8 mouse cellular contexts compared by ENCODE assay signal in genomic region chrX:136868061-136869040, GRCm38 (mm10). TPM values are rescaled to one million over a fixed set of nuclear protein-coding genes. Genes with fewer than 3 reads are reported as not detected.
DNase-seq lines count a peak whose midpoint lies in the region; ATAC-seq and TF ChIP-seq lines count a peak whose summit lies in the region.

Rab9b (minus strand) TSS chrX:136868755.

- TF ChIP-seq POLR2A in heart, adult 2 months (IDR thresholded peaks at IDR 0.05; ENCODE audit: insufficient read depth, low read depth, low read length), result no peak

- TF ChIP-seq EP300 in heart, adult 2 months (IDR thresholded peaks at IDR 0.05; ENCODE audit: insufficient read depth, low read depth, low read length), result no peak

- peak within 1 kb of the TSS; percentile 60 for H3K9ac ChIP-seq in heart, adult 2 months (ENCODE audit: low read depth, low read length)
- peak within 1 kb of the TSS; percentile 58 for H3K9ac ChIP-seq in embryonic facial prominence, embryonic 13.5 days
- H3K9ac ChIP-seq in hindbrain, embryonic 14.5 days, result peak within 1 kb of the TSS; percentile 74
- peak within 1 kb of the TSS; percentile 79 for H3K9ac ChIP-seq in midbrain, embryonic 16.5 days (ENCODE audit: low read depth, low read length)

- no peak for TF ChIP-seq CTCF in heart, adult 2 months (IDR thresholded peaks at IDR 0.05)

- H3K27me3 ChIP-seq in heart, adult 2 months (ENCODE audit: control insufficient read depth, insufficient read depth, low read length), result no peaks in the 10 kb centered on the region
- peaks cover 24% of the 10 kb centered on the region; the same call in 1 of the 2 replicates for H3K27me3 ChIP-seq in embryonic facial prominence, embryonic 13.5 days
- H3K27me3 ChIP-seq in hindbrain, embryonic 14.5 days (ENCODE audit: control insufficient read depth, insufficient read depth, low read length), result no peaks in the 10 kb centered on the region
- H3K27me3 ChIP-seq in midbrain, embryonic 16.5 days (ENCODE audit: control insufficient read depth, insufficient read depth, low read depth, low read length), result no peaks in the 10 kb centered on the region

- peak within 1 kb of the TSS; percentile 68 for H3K4me2 ChIP-seq in embryonic facial prominence, embryonic 13.5 days
- H3K4me2 ChIP-seq in hindbrain, embryonic 14.5 days (replicated peaks), result peak within 1 kb of the TSS; percentile 53
- peak within 1 kb of the TSS; percentile 54 for H3K4me2 ChIP-seq in midbrain, embryonic 16.5 days (ENCODE audit: low read length)

- DNase-seq in heart, adult 2 months, result peak; percentile 2 to 15
- no peak for DNase-seq in heart, adult 8-10 months (ENCODE audit: low spot score)
- DNase-seq in adrenal gland, postnatal 14 days, result peak; percentile 40
- DNase-seq in hindbrain, embryonic 14.5 days (ENCODE audit: low spot score), result peak; percentile 66
- DNase-seq in left cerebral cortex, postnatal 25 days (ENCODE audit: low spot score in 2 of 2), result peak; percentile 43 to 64
- DNase-seq in spleen, postnatal 14 days (ENCODE audit: low spot score in 2 of 2), result no peak

- no peaks in the 10 kb centered on the region for H3K9me3 ChIP-seq in embryonic facial prominence, embryonic 13.5 days
- no peaks in the 10 kb centered on the region for H3K9me3 ChIP-seq in hindbrain, embryonic 14.5 days (ENCODE audit: control insufficient read depth, low read length)
- no peaks in the 10 kb centered on the region for H3K9me3 ChIP-seq in midbrain, embryonic 16.5 days (replicated peaks; ENCODE audit: control insufficient read depth, low read length, poor library complexity, severe bottlenecking)

- H3K4me1 ChIP-seq in heart, adult 2 months (ENCODE audit: control insufficient read depth, insufficient read depth, low read length), result no peaks in the 10 kb centered on the region
- H3K4me1 ChIP-seq in embryonic facial prominence, embryonic 13.5 days, result no peaks in the 10 kb centered on the region
- no peaks in the 10 kb centered on the region for H3K4me1 ChIP-seq in hindbrain, embryonic 14.5 days (replicated peaks; ENCODE audit: control insufficient read depth, insufficient read depth, low read length)
- H3K4me1 ChIP-seq in midbrain, embryonic 16.5 days (ENCODE audit: control insufficient read depth, insufficient read depth, low read length), result no peaks in the 10 kb centered on the region

- no peak for ATAC-seq in embryonic facial prominence, embryonic 13.5 days (ENCODE audit: insufficient number of reproducible peaks, insufficient read depth, low FRiP score, low TSS enrichment, low read depth)
- peak; percentile 93 for ATAC-seq in hindbrain, embryonic 14.5 days (ENCODE audit: low FRiP score)
- peak; percentile 94 for ATAC-seq in midbrain, embryonic 16.5 days

- no peaks in the 10 kb centered on the region for H3K79me2 ChIP-seq in heart, adult 2 months (replicated peaks; ENCODE audit: control insufficient read depth, insufficient read depth, low read length)

- 16% methylated on average over 36 of the region's 36 CpGs for WGBS in heart, adult 2 months
- WGBS in embryonic facial prominence, embryonic 13.5 days, result 19% methylated on average over 36 of the region's 36 CpGs
- WGBS in hindbrain, embryonic 14.5 days, result 20% methylated on average over 32 of the region's 36 CpGs
- 20% methylated on average over 26 of the region's 36 CpGs for WGBS in midbrain, embryonic 16.5 days

- peak within 1 kb of the TSS; percentile 22; the same call in 1 of the 2 replicates for H3K4me3 ChIP-seq in heart, adult 2 months
- peak within 1 kb of the TSS; percentile 52 for H3K4me3 ChIP-seq in embryonic facial prominence, embryonic 13.5 days
- H3K4me3 ChIP-seq in hindbrain, embryonic 14.5 days (replicated peaks; ENCODE audit: low read length), result peak within 1 kb of the TSS; percentile 60
- H3K4me3 ChIP-seq in midbrain, embryonic 16.5 days (ENCODE audit: low read depth, low read length), result peak within 1 kb of the TSS; percentile 63

- no peak within 1 kb of the TSS for H3K27ac ChIP-seq in heart, adult 2 months
- H3K27ac ChIP-seq in embryonic facial prominence, embryonic 13.5 days, result no peak within 1 kb of the TSS
- H3K27ac ChIP-seq in hindbrain, embryonic 14.5 days, result peak within 1 kb of the TSS; percentile 83
- H3K27ac ChIP-seq in midbrain, embryonic 16.5 days (ENCODE audit: low read length), result peak within 1 kb of the TSS; percentile 90

- intact Hi-C loops in heart, adult 2 months (cut with DNase I), result no loop called here
- intact Hi-C loops in left cerebral cortex, postnatal 25 days (cut with DNase I), result no loop called here

- H3K36me3 ChIP-seq in heart, adult 2 months (ENCODE audit: control insufficient read depth, insufficient read depth, low read length), result no peaks in the 10 kb centered on the region
- H3K36me3 ChIP-seq in embryonic facial prominence, embryonic 13.5 days, result no peaks in the 10 kb centered on the region
- no peaks in the 10 kb centered on the region for H3K36me3 ChIP-seq in hindbrain, embryonic 14.5 days (replicated peaks; ENCODE audit: control insufficient read depth, insufficient read depth)
- H3K36me3 ChIP-seq in midbrain, embryonic 16.5 days (ENCODE audit: control insufficient read depth, insufficient read depth, low read length), result no peaks in the 10 kb centered on the region

RNA-seq across cellular contexts. Expression of gene Rab9b, which starts in this region (rescaled TPM):
- under 1 TPM; 0.07 to 0.26 TPM for total RNA-seq in heart, adult 2 months (2021)
- polyA plus RNA-seq in heart, adult 2 months (2012; rRNA removed), result 0.14 and 0.20 TPM in 2 replicates
- under 1 TPM; 0.06 to 0.41 (median 0.20) TPM for total RNA-seq in heart, adult 8-10 months (2022)
- 0.56 and 0.68 TPM in 2 replicates for total RNA-seq in adrenal gland, postnatal 14 days (2021)
- 0.31 and 0.56 TPM in 2 replicates for polyA plus RNA-seq in embryonic facial prominence, embryonic 13.5 days (2015; fragmentation: Nextera tagmentation; extraction: Ambion mirVana)
- polyA plus RNA-seq in hindbrain, embryonic 14.5 days (2014; fragmentation: Nextera tagmentation; extraction: Ambion mirVana), result 23.8 and 25.8 TPM in 2 replicates
- 10 to 100 TPM; 15.2 to 19.8 TPM for total RNA-seq in left cerebral cortex, postnatal 25 days (2021)
- 29.6 and 29.9 TPM in 2 replicates for polyA plus RNA-seq in midbrain, embryonic 16.5 days (2015; fragmentation: Nextera tagmentation; extraction: Ambion mirVana)

Comparison
In these comparisons a context has a peak if more than half of its experiments do, and no peak if none do; other contexts are left out.
1. RNA of gene Rab9b (polyA plus RNA-seq): 29.6 to 29.9 TPM in midbrain, embryonic 16.5 days and 23.8 to 25.8 TPM in hindbrain, embryonic 14.5 days; 0.31 to 0.56 TPM in embryonic facial prominence, embryonic 13.5 days and 0.14 to 0.20 TPM in heart, adult 2 months; every median in the first group is over 10 times any median in the second.
2. Peak in DNase-seq, H3K4me3 ChIP-seq and H3K9ac ChIP-seq in heart, adult 2 months; RNA of the gene not detected or under 1 TPM.
3. Peak in DNase-seq in adrenal gland, postnatal 14 days; RNA of the gene not detected or under 1 TPM.
4. DNase-seq: peak in hindbrain, embryonic 14.5 days (single experiment) and left cerebral cortex, postnatal 25 days (2 of 2); none in heart, adult 8-10 months (single experiment) and spleen, postnatal 14 days (0 of 2).
5. H3K27ac ChIP-seq: peak in hindbrain, embryonic 14.5 days (single experiment) and midbrain, embryonic 16.5 days (single experiment); none in heart, adult 2 months (single experiment) and embryonic facial prominence, embryonic 13.5 days (single experiment).
6. Peak in every context shown above with its lines, with median percentiles within 50 percentile points of each other: H3K4me3 ChIP-seq, H3K9ac ChIP-seq and H3K4me2 ChIP-seq.